Mouse (Mus musculus): ENCODE data around the gene Sestd1. TPM values are rescaled to one million over a fixed set of nuclear protein-coding genes. Genes with fewer than 3 reads are reported as not detected.

The Sestd1 gene
- polyA plus RNA-seq, 1 experiment = 7.8 TPM

GRCm38 (mm10) chr2:77232604-77233003 is 47.8 kb downstream of the Sestd1 start:
- peaks cover 27% of the 10 kb centered on the region for H3K36me3 ChIP-seq (ENCODE audit: control insufficient read depth, insufficient read depth, low read length)
- no peaks in the 10 kb centered on the region for H3K27me3 ChIP-seq (ENCODE audit: control insufficient read depth, insufficient read depth, low read length)
- no peaks in the 10 kb centered on the region for H3K4me1 ChIP-seq (ENCODE audit: control insufficient read depth, insufficient read depth, insufficient read length, low read length)
- no peak overlapping the region for H3K27ac ChIP-seq (ENCODE audit: insufficient read depth, low read depth, low read length)
- no peak overlapping the region for H3K4me3 ChIP-seq (ENCODE audit: low read depth, low read length)
- TF ChIP-seq CTCF (IDR thresholded peaks at IDR 0.05; ENCODE audit: extremely low read depth, insufficient read length, insufficient replicate concordance, low read depth, low read length) (no peak), POLR2A (IDR thresholded peaks at IDR 0.05; ENCODE audit: low read depth, low read length) (no peak)
- 92% methylated on average over 2 of the region's 2 CpGs for WGBS

- H3K4me1 ChIP-seq (ENCODE audit: control insufficient read depth, insufficient read depth, insufficient read length, low read length) = no peaks in the 10 kb centered on the region; the same call in 1 of the 2 replicates
- H3K36me3 ChIP-seq (ENCODE audit: control insufficient read depth, insufficient read depth, low read length) = peaks cover 15% of the 10 kb centered on the region
- no peak overlapping the region for H3K27ac ChIP-seq (ENCODE audit: insufficient read depth, low read depth, low read length)
- no peaks in the 10 kb centered on the region for H3K27me3 ChIP-seq (ENCODE audit: control insufficient read depth, insufficient read depth, low read length)
- no peak overlapping the region for H3K4me3 ChIP-seq (ENCODE audit: low read depth, low read length)
- no peak for TF ChIP-seq CTCF (IDR thresholded peaks at IDR 0.05; ENCODE audit: extremely low read depth, insufficient read length, insufficient replicate concordance, low read depth, low read length)
- 91% methylated on average over 2 of the region's 2 CpGs for WGBS
Measured at GRCm38 (mm10) chr2:77220960-77221359, 59.4 kb downstream of the Sestd1 start.

DNA sequence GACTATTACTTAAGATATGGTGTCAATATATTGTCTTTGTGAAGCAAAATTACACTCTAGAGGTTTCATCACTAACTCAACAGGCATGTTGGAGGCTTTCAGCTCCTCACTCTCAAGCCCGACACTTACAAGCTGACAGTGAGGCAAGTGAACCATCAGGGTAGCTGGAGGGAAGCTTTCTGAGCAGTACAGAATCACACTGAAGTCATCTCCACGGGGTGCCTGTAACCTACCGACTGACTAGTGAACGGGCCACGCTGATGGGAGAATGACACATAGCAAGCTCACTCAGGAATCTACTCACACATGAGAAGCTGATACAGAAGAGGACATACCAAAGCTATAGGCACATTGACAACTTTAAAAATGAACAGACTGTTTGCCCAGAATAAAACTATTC is 67.5 kb downstream of the Sestd1 start:
- 87% methylated on average over 5 of the region's 5 CpGs for WGBS
- TF ChIP-seq CTCF (IDR thresholded peaks at IDR 0.05; ENCODE audit: extremely low read depth, insufficient read length, insufficient replicate concordance, low read depth, low read length) (no peak), POLR2A (IDR thresholded peaks at IDR 0.05; ENCODE audit: low read depth, low read length) (no peak)
- Histone ChIP-seq H3K4me1 (ENCODE audit: control insufficient read depth, insufficient read depth, insufficient read length, low read length) (no peaks in the 10 kb centered on the region), H3K36me3 (ENCODE audit: control insufficient read depth, insufficient read depth, low read length) (peaks cover 43% of the 10 kb centered on the region), H3K27me3 (ENCODE audit: control insufficient read depth, insufficient read depth, low read length) (no peaks in the 10 kb centered on the region), H3K4me3 (ENCODE audit: low read depth, low read length) (no peak overlapping the region), H3K27ac (ENCODE audit: insufficient read depth, low read depth, low read length) (no peak overlapping the region)

GRCm38 (mm10) chr2:77206951-77207350 is 73.4 kb downstream of the Sestd1 start:
- TF ChIP-seq POLR2A (IDR thresholded peaks at IDR 0.05; ENCODE audit: low read depth, low read length) (no peak), CTCF (IDR thresholded peaks at IDR 0.05; ENCODE audit: extremely low read depth, insufficient read length, insufficient replicate concordance, low read depth, low read length) (no peak)
- Histone ChIP-seq H3K27me3 (ENCODE audit: control insufficient read depth, insufficient read depth, low read length) (no peaks in the 10 kb centered on the region), H3K27ac (ENCODE audit: insufficient read depth, low read depth, low read length) (no peak overlapping the region), H3K36me3 (ENCODE audit: control insufficient read depth, insufficient read depth, low read length) (peaks cover 27% of the 10 kb centered on the region), H3K4me3 (ENCODE audit: low read depth, low read length) (no peak overlapping the region), H3K4me1 (ENCODE audit: control insufficient read depth, insufficient read depth, insufficient read length, low read length) (no peaks in the 10 kb centered on the region)
- 92% methylated on average over 3 of the region's 3 CpGs for whole genome bisulfite sequencing

DNA sequence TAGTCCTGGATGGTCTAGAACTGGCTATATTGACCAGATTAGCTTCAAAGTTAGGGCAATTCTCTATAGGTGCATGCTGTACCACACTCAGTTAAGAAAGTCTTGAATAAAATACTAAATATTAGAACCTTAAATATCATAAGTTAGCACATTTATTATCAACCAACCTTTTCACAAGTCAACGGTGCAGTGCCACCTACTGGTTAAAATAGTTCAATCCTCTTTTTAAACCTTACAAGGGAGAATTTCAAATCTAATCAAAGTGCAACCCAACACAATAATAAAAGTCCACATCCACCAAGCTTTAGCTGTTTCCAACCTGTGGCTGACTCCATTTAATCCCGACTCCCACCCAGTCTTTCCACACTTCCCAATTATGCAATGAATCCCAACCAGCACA is 76.5 kb downstream of the Sestd1 start:
- H3K27ac ChIP-seq (ENCODE audit: insufficient read depth, low read depth, low read length) = no peak overlapping the region
- peaks cover 3% of the 10 kb centered on the region; the same call in 1 of the 2 replicates for H3K4me1 ChIP-seq (ENCODE audit: control insufficient read depth, insufficient read depth, insufficient read length, low read length)
- WGBS = 38% methylated on average over 2 of the region's 2 CpGs
- H3K27me3 ChIP-seq (ENCODE audit: control insufficient read depth, insufficient read depth, low read length) = no peaks in the 10 kb centered on the region
- H3K4me3 ChIP-seq (ENCODE audit: low read depth, low read length) = no peak overlapping the region
- TF ChIP-seq POLR2A (IDR thresholded peaks at IDR 0.05; ENCODE audit: low read depth, low read length) (no peak), CTCF (IDR thresholded peaks at IDR 0.05; ENCODE audit: extremely low read depth, insufficient read length, insufficient replicate concordance, low read depth, low read length) (no peak)
- peaks cover 15% of the 10 kb centered on the region for H3K36me3 ChIP-seq (ENCODE audit: control insufficient read depth, insufficient read depth, low read length)

DNA sequence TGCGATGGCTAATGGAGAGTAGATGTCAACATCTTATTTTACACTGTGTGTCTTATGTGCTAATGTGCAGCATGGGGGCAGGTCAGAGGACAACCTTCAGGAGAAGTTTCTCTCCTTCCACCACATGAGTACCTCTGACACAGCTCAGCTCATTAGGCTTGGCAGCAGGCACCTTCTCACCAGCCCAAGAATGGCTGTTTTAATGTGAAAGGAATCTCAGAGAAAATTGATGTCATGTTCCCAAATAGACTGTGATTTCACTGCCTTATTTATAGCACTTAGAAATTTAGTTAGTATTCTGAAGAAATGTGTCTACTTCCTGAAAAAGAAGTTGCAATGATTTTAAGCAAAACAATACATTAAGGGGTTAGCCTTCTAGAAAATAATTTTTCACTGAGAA is 78.5 kb downstream of the Sestd1 start:
- peaks cover 3% of the 10 kb centered on the region; the same call in 1 of the 2 replicates for H3K4me1 ChIP-seq (ENCODE audit: control insufficient read depth, insufficient read depth, insufficient read length, low read length)
- H3K27ac ChIP-seq (ENCODE audit: insufficient read depth, low read depth, low read length) = no peak overlapping the region
- H3K4me3 ChIP-seq (ENCODE audit: low read depth, low read length) = no peak overlapping the region
- peaks cover 10% of the 10 kb centered on the region for H3K36me3 ChIP-seq (ENCODE audit: control insufficient read depth, insufficient read depth, low read length)
- H3K27me3 ChIP-seq (ENCODE audit: control insufficient read depth, insufficient read depth, low read length) = no peaks in the 10 kb centered on the region
- no peak for TF ChIP-seq CTCF (IDR thresholded peaks at IDR 0.05; ENCODE audit: extremely low read depth, insufficient read length, insufficient replicate concordance, low read depth, low read length)
- TF ChIP-seq POLR2A (IDR thresholded peaks at IDR 0.05; ENCODE audit: low read depth, low read length) = no peak
- WGBS = 100% methylated on average over 1 of the region's 1 CpGs

DNA sequence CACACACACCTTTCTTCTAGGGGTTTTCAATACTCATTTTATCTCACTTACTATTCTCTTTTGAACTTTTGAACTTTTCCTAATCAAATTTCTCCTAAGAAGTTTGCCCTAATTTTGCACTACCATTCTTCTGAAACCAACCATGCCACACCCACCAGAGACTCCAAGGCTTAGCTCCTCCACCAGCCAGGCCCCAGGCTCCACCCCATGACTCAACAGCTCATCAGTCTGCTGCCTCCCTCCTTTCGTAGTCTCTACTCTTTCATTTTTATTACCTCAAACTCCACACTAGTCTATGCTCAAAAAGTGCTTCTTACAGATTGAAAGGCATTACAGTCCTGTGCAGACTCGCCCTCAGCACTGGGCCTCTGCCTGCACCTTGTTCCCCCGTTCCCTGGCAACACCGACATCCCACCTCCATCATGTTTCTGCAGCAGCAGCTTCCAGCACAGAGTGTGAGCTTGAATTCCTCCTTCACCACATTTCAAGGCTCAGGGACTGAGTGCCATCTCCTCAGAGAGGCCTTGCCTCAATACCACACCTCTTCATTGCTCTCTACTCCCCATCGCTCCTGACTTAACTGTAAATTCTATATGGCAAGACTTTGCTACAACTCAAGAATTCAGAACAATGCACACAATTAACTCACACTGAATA is 79.3 kb downstream of the Sestd1 start:
- 77% methylated on average over 5 of the region's 5 CpGs for WGBS
- Histone ChIP-seq H3K4me1 (ENCODE audit: control insufficient read depth, insufficient read depth, insufficient read length, low read length) (peaks cover 3% of the 10 kb centered on the region; the same call in 1 of the 2 replicates), H3K4me3 (ENCODE audit: low read depth, low read length) (no peak overlapping the region), H3K36me3 (ENCODE audit: control insufficient read depth, insufficient read depth, low read length) (peaks cover 10% of the 10 kb centered on the region), H3K27ac (ENCODE audit: insufficient read depth, low read depth, low read length) (no peak overlapping the region), H3K27me3 (ENCODE audit: control insufficient read depth, insufficient read depth, low read length) (no peaks in the 10 kb centered on the region)
- no peak for TF ChIP-seq CTCF (IDR thresholded peaks at IDR 0.05; ENCODE audit: extremely low read depth, insufficient read length, insufficient replicate concordance, low read depth, low read length)
- no peak for TF ChIP-seq POLR2A (IDR thresholded peaks at IDR 0.05; ENCODE audit: low read depth, low read length)
